ENCODE assay signal across 12 mouse cellular contexts in genomic region chr8:80857128-80857527, GRCm38 (mm10). TPM values are rescaled to one million over a fixed set of nuclear protein-coding genes. Genes with fewer than 3 reads are reported as not detected.
DNase-seq lines count a peak whose midpoint lies in the region; ATAC-seq lines count a peak whose summit lies in the region.
"Had no signal": no experiment of that assay in that cellular context is flagged by ENCODE, and none has a peak within 500 bp of the region (broad histone marks: within the 10 kb centered on the region; RNA-seq: fewer than 3 reads in every experiment).

No protein-coding gene starts in this region.

- no peak overlapping the region for H3K4me2 ChIP-seq in kidney, embryonic 15.5 days
- H3K4me2 ChIP-seq: liver, embryonic 15.5 days; midbrain, embryonic 15.5 days had no signal

- intact Hi-C loops in heart, postnatal 10 days (cut with DNase I), result no loop called here

- no peak overlapping the region for H3K9ac ChIP-seq in kidney, embryonic 15.5 days
- H3K9ac ChIP-seq: liver, embryonic 15.5 days; midbrain, embryonic 15.5 days had no signal

- H3K4me1 ChIP-seq in heart, embryonic 10.5 days, result peaks cover 49% of the 10 kb centered on the region
- peaks cover 43% of the 10 kb centered on the region for H3K4me1 ChIP-seq in kidney, embryonic 15.5 days

- peak overlapping the region; percentile 7; the same call in 1 of the 2 replicates for H3K27ac ChIP-seq in heart, embryonic 10.5 days
- H3K27ac ChIP-seq in kidney, embryonic 15.5 days, result peak overlapping the region; percentile 46; the same call in 1 of the 2 replicates
- H3K27ac ChIP-seq: liver, embryonic 15.5 days; midbrain, embryonic 15.5 days had no signal

- peaks cover 18% of the 10 kb centered on the region for H3K36me3 ChIP-seq in heart, embryonic 10.5 days
- peaks cover 6% of the 10 kb centered on the region; the same call in 1 of the 2 replicates for H3K36me3 ChIP-seq in kidney, embryonic 15.5 days
- H3K36me3 ChIP-seq: midbrain, embryonic 15.5 days had no signal

- H3K27me3 ChIP-seq in heart, embryonic 10.5 days (ENCODE audit: insufficient read depth, poor library complexity, severe bottlenecking), result no peaks in the 10 kb centered on the region
- no peaks in the 10 kb centered on the region for H3K27me3 ChIP-seq in kidney, embryonic 15.5 days
- H3K27me3 ChIP-seq: liver, embryonic 15.5 days; midbrain, embryonic 15.5 days had no signal

- no peak for ATAC-seq in kidney, embryonic 15.5 days (replicated peaks; ENCODE audit: low FRiP score)

- no peak for DNase-seq in heart, embryonic 10.5 days (ENCODE audit: low spot score)
- DNase-seq in heart, postnatal 10 days, result no peak
- DNase-seq in kidney, adult 9 months, result no peak
- peak; percentile 59 for DNase-seq in 3T3-L1 (ENCODE audit: low read depth, low spot score)
- DNase-seq in NIH3T3 (ENCODE audit: low read depth), result peak; percentile 45
- DNase-seq in neural tube, embryonic 10.5 days (ENCODE audit: extremely low spot score, low spot score), result no peak
- DNase-seq: cerebellum, adult 8-10 months; gastrocnemius, postnatal 14 days; thymus, adult 18-20 months had no signal

- WGBS in heart, embryonic 10.5 days, result 61% methylated on average over 3 of the region's 3 CpGs
- 64% methylated on average over 3 of the region's 3 CpGs for whole genome bisulfite sequencing in kidney, embryonic 15.5 days

- H3K4me3 ChIP-seq in heart, embryonic 10.5 days, result no peak overlapping the region
- no peak overlapping the region for H3K4me3 ChIP-seq in kidney, embryonic 15.5 days (replicated peaks)
- H3K4me3 ChIP-seq: liver, embryonic 15.5 days; midbrain, embryonic 15.5 days had no signal

- H3K9me3 ChIP-seq in heart, embryonic 10.5 days, result no peaks in the 10 kb centered on the region
- no peaks in the 10 kb centered on the region for H3K9me3 ChIP-seq in kidney, embryonic 15.5 days (replicated peaks)
- H3K9me3 ChIP-seq: liver, embryonic 15.5 days; midbrain, embryonic 15.5 days had no signal

RNA-seq across cellular contexts. Expression of gene Gab1, which starts 23.2 kb away (rescaled TPM):
- polyA plus RNA-seq in heart, embryonic 10.5 days (2016; fragmentation: Nextera tagmentation; extraction: Ambion mirVana), result 24.8 and 37.6 TPM in 2 replicates
- 10 to 100 TPM; 41.2 to 51.1 TPM for total RNA-seq in heart, postnatal 10 days (2021)
- polyA plus RNA-seq in kidney, embryonic 15.5 days (2015; fragmentation: Nextera tagmentation; extraction: Ambion mirVana), result 16.4 and 16.8 TPM in 2 replicates

Comparison
In these comparisons a context has a peak if more than half of its experiments do, and no peak if none do; other contexts are left out.
1. DNase-seq: peak in 3T3-L1 (single experiment) and NIH3T3 (single experiment); none in heart, embryonic 10.5 days (single experiment), heart, postnatal 10 days (0 of 2), kidney, adult 9 months (single experiment) and neural tube, embryonic 10.5 days (single experiment).